Mouse (Mus musculus): ENCODE measurements around the gene Lama5. TPM values are rescaled to one million over a fixed set of nuclear protein-coding genes. Genes with fewer than 3 reads are reported as not detected.

Gene Lama5
- polyA plus RNA-seq, 1 experiment: 47.4 TPM

DNA sequence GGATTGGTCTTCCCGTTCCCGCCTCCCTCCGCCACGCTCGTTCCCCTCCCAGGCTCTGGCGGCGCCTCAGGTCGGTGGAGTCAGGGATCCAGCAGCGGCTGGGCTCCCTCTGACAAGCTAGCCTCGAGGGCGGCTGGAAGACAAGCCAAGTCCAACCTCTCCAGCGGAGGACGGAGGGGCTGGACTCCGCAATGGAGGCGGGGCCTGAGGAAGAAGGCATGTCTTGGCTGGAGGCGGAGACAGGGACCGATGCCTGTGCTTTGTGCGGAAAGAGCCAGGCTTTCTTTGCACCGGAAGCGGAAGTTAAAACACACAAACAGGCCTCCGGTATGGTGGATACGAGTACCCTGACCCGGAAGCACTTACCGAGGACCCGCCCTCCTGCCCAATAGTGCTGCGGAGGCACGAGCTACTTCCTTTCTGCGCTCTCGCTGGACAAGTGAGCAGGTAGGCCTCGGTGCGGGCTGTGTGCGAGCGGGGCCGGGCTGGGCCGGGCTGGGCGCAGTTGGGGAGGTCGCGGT lies 31.4 kb upstream of the Lama5 start, which contains the start of gene Rps21:
TSS of gene Rps21 (plus strand) at position 377 of the 521 bp plus-strand sequence.
- Histone ChIP-seq H3K79me2 (ENCODE audit: control insufficient read depth, insufficient read depth) (peaks cover 42% of the 10 kb centered on the region), H3K27me3 (ENCODE audit: control insufficient read depth, insufficient read depth, insufficient read length) (no peaks in the 10 kb centered on the region), H3K4me3 (ENCODE audit: insufficient read depth, poor library complexity, severe bottlenecking) (peak within 1 kb of the TSS; percentile 96), H3K36me3 (ENCODE audit: control insufficient read depth, insufficient read depth) (peaks cover 43% of the 10 kb centered on the region), H3ac (ENCODE audit: control insufficient read depth, insufficient read length, low read depth) (peak within 1 kb of the TSS; percentile 97), H3K79me3 (ENCODE audit: low read depth) (peaks cover 24% of the 10 kb centered on the region)
- TF ChIP-seq CTCF (IDR thresholded peaks at IDR 0.05; ENCODE audit: control insufficient read depth, insufficient read depth, insufficient read length) (no peak), MAX (IDR thresholded peaks at IDR 0.05) (peak; percentile 78)

DNA sequence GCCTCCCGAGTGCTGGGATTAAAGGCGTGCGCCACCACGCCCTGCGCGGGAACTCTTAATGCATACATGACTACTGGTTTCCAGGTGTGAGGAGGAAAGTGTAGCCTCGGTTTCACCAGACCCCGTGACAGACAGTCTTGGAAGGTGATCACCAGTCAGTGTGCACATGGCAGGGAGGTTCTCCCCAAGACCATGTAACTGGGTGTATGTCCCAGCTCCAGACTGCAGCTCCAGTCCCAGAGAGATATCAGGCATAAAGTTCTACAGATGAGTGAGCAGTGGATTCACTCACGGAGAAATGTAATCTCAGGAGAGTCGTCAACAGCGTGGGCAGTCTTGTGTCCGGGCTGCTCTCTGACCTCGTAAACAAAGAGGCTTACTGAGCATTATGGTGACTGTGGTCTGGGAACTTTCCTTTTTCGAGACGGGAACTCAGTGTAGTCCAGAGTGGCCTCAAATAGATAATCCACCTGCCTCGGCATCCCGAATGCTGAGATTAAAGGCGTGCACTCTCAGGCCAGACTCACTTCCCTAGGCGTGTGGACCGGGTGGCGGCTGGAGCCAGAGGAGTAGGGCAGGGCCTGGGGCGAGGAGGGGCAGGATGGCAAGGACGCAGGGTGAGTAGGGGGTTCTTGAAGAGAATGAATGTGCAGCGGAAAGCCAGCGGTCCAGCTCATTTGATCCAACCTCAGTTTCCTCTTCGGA lies 30.8 kb upstream of the Lama5 start:
- peaks cover 24% of the 10 kb centered on the region for H3K79me3 ChIP-seq (ENCODE audit: low read depth)
- TF ChIP-seq MAX (IDR thresholded peaks at IDR 0.05) (no peak), FOSL1 (IDR thresholded peaks at IDR 0.05; ENCODE audit: insufficient read depth, low read length, poor library complexity, severe bottlenecking) (no peak), USF1 (IDR thresholded peaks at IDR 0.05; ENCODE audit: low read depth) (no peak), MYOG (IDR thresholded peaks at IDR 0.05; ENCODE audit: control insufficient read depth, extremely low read depth, insufficient read length) (no peak), CEBPB (IDR thresholded peaks at IDR 0.05; ENCODE audit: low read depth) (no peak), MYOD1 (IDR thresholded peaks at IDR 0.05; ENCODE audit: control insufficient read depth, insufficient read length, low read depth) (no peak), CTCF (IDR thresholded peaks at IDR 0.05; ENCODE audit: control insufficient read depth, insufficient read depth, insufficient read length) (no peak)

DNA sequence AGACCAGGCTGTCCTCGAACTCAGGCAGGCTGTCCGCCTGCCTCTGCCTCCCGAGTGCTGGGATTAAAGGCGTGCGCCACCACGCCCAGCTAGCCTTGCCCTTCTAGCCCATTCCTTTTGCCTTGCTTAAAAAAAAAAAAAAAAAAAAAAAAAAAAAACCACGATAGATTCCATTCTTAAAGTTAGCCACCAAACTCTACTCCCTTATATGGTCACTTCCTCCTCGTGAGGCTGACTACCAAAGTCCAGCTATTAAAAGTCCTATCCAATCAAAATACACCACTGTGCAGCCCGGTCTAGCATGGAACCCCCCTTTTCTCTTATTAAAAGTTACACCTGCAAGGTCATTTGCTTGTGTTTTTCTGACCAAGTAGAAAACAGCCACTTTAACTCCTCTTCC lies 30.0 kb upstream of the Lama5 start:
- H3K36me3 ChIP-seq (ENCODE audit: control insufficient read depth, insufficient read depth): peaks cover 32% of the 10 kb centered on the region
- TF ChIP-seq USF1 (IDR thresholded peaks at IDR 0.05; ENCODE audit: low read depth): no peak
- no peak for TF ChIP-seq MAX (IDR thresholded peaks at IDR 0.05)
- no peak for TF ChIP-seq CEBPB (IDR thresholded peaks at IDR 0.05; ENCODE audit: low read depth)
- no peak overlapping the region for H3K4me3 ChIP-seq (ENCODE audit: insufficient read depth, poor library complexity, severe bottlenecking)

More for the DNA sequence above, 30.8 kb upstream of the Lama5 start:
- Histone ChIP-seq H3ac (ENCODE audit: control insufficient read depth, insufficient read length, low read depth) (peak overlapping the region; percentile 90), H3K36me3 (ENCODE audit: control insufficient read depth, insufficient read depth) (peaks cover 38% of the 10 kb centered on the region), H3K79me2 (ENCODE audit: control insufficient read depth, insufficient read depth) (peaks cover 42% of the 10 kb centered on the region), H3K27me3 (ENCODE audit: control insufficient read depth, insufficient read depth, insufficient read length) (no peaks in the 10 kb centered on the region), H3K4me3 (ENCODE audit: insufficient read depth, poor library complexity, severe bottlenecking) (peak overlapping the region; percentile 96)

DNA sequence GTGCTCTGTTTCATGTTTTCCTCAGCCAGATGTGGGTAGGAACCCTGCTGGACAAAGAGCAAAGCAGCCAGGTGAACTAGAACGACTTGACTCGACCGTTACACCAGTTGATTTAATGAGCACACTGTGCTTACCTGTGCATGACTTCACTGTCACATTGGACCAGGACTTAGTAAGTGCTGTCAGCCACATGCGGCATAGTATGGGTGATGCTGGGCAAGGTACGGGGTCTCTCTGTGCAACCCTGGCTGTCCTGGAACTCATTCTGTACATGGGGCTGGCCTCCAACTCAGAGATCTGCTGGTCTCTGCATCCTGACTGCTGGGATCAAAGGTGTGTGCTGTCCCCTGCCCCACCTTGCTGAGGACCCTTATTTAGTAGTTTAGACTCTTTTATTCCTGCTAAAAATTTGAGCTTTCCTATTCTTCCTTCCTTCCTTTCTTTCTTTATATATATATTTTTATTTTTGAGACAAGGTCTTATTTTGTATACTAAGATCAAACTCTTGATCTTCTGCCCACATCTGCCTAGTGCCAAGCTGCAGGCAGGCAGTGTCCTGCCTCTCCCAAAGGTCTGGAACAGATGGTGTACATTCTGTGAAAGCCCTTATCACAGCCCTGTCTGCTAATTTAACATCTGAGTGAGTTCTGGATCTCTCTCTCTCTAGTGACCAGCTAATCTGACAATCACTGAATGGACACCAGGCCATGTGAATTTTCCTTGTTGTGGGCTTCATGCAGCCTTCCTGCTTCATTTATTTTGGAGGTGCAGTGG lies 29.0 kb upstream of the Lama5 start:
- TF ChIP-seq CTCF (IDR thresholded peaks at IDR 0.05; ENCODE audit: control insufficient read depth, insufficient read depth, insufficient read length) (no peak), USF1 (IDR thresholded peaks at IDR 0.05; ENCODE audit: low read depth) (no peak), MYOG (IDR thresholded peaks at IDR 0.05; ENCODE audit: control insufficient read depth, extremely low read depth, insufficient read length) (no peak), MYOD1 (IDR thresholded peaks at IDR 0.05; ENCODE audit: control insufficient read depth, insufficient read length, low read depth) (no peak), MAX (IDR thresholded peaks at IDR 0.05) (no peak), FOSL1 (IDR thresholded peaks at IDR 0.05; ENCODE audit: insufficient read depth, low read length, poor library complexity, severe bottlenecking) (no peak), CEBPB (IDR thresholded peaks at IDR 0.05; ENCODE audit: low read depth) (no peak)
- Histone ChIP-seq H3K27me3 (ENCODE audit: control insufficient read depth, insufficient read depth, insufficient read length) (no peaks in the 10 kb centered on the region), H3K79me3 (ENCODE audit: low read depth) (peaks cover 24% of the 10 kb centered on the region), H3ac (ENCODE audit: control insufficient read depth, insufficient read length, low read depth) (no peak overlapping the region), H3K79me2 (ENCODE audit: control insufficient read depth, insufficient read depth) (peaks cover 40% of the 10 kb centered on the region), H3K36me3 (ENCODE audit: control insufficient read depth, insufficient read depth) (peaks cover 21% of the 10 kb centered on the region), H3K4me3 (ENCODE audit: insufficient read depth, poor library complexity, severe bottlenecking) (no peak overlapping the region)

More for the DNA sequence above, 30.0 kb upstream of the Lama5 start:
- Histone ChIP-seq H3K79me2 (ENCODE audit: control insufficient read depth, insufficient read depth) (peaks cover 42% of the 10 kb centered on the region), H3K79me3 (ENCODE audit: low read depth) (peaks cover 24% of the 10 kb centered on the region), H3K27me3 (ENCODE audit: control insufficient read depth, insufficient read depth, insufficient read length) (no peaks in the 10 kb centered on the region), H3ac (ENCODE audit: control insufficient read depth, insufficient read length, low read depth) (no peak overlapping the region)

DNA sequence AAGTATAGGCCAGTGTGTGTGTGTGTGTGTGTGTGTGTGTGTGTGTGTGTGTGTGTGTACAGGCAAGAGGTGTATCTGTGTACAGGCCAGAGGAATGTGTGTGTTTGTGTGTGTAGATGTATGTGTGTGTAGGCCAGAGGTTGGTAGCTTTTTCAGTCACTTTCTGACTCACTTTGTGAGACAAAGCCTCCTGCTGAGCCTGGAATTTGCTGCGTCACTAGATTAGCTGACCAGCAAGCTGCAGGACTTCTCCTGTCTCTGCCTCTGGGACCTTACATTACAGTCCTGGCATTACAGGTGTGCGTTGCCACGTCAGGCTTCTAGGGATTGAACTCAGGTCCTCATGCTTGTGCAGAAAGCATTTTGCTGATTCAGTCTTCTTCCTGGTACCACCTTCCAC lies 26.2 kb upstream of the Lama5 start:
- Histone ChIP-seq H3K36me3 (ENCODE audit: control insufficient read depth, insufficient read depth) (no peaks in the 10 kb centered on the region), H3K79me2 (ENCODE audit: control insufficient read depth, insufficient read depth) (peaks cover 16% of the 10 kb centered on the region), H3K4me3 (ENCODE audit: insufficient read depth, poor library complexity, severe bottlenecking) (no peak overlapping the region), H3ac (ENCODE audit: control insufficient read depth, insufficient read length, low read depth) (no peak overlapping the region), H3K27me3 (ENCODE audit: control insufficient read depth, insufficient read depth, insufficient read length) (no peaks in the 10 kb centered on the region), H3K79me3 (ENCODE audit: low read depth) (peaks cover 4% of the 10 kb centered on the region)
- no peak for TF ChIP-seq MYOD1 (IDR thresholded peaks at IDR 0.05; ENCODE audit: control insufficient read depth, insufficient read length, low read depth)
- TF ChIP-seq MYOG (IDR thresholded peaks at IDR 0.05; ENCODE audit: control insufficient read depth, extremely low read depth, insufficient read length): no peak
- TF ChIP-seq USF1 (IDR thresholded peaks at IDR 0.05; ENCODE audit: low read depth): no peak
- no peak for TF ChIP-seq CEBPB (IDR thresholded peaks at IDR 0.05; ENCODE audit: low read depth)
- no peak for TF ChIP-seq FOSL1 (IDR thresholded peaks at IDR 0.05; ENCODE audit: insufficient read depth, low read length, poor library complexity, severe bottlenecking)
- TF ChIP-seq CTCF (IDR thresholded peaks at IDR 0.05; ENCODE audit: control insufficient read depth, insufficient read depth, insufficient read length): no peak

Measured in C2C12 (cell line).